Mouse (Mus musculus) cortical plate, adult 2 months (tissue): ENCODE results near the gene Ankrd13b.

Experiments used
- CTCF ChIP-seq: fragments of 200-500 bp; IDR thresholded peaks from 2 replicates; pipeline ENCODE4 v1.5.1; 2011; ENCODE audit warnings: mild to moderate bottlenecking, control low read depth, low read length; ENCODE audit not compliant: insufficient read depth; ENCODE audit errors: extremely low read depth
- POLR2A ChIP-seq: fragments of 200-500 bp; IDR thresholded peaks from 2 replicates; pipeline ENCODE4 v1.6.1; 2011; ENCODE audit warnings: mild to moderate bottlenecking, low read length, control low read depth; ENCODE audit not compliant: insufficient read depth; ENCODE audit errors: extremely low read depth

- TF ChIP-seq CTCF (no peak), POLR2A (no peak)
Measured at GRCm38 (mm10) chr11:77428446-77428845, 61.0 kb downstream of the Ankrd13b start.
